Mouse (Mus musculus) gastrocnemius, adult 8-10 months (tissue): ENCODE measurements around the gene Rab34. TPM values are rescaled to one million over a fixed set of nuclear protein-coding genes. Genes with fewer than 3 reads are reported as not detected.

ENCODE experiments used
- DNase-seq, 2 experiments: peaks; one replicate each; pipeline ENCODE4 v3.0.0; 2022; ENCODE audit warnings: low spot score in 2 of 2
- total RNA-seq, 4 experiments: library from RNA; stranded (reverse); gene quantifications; 2 replicates each; pipeline ENCODE4 v1.2.4; 2022

The Rab34 gene
- total RNA-seq, 4 experiments from 2014 or later = 1.6 to 5.5 (median 3.4) TPM

DNA sequence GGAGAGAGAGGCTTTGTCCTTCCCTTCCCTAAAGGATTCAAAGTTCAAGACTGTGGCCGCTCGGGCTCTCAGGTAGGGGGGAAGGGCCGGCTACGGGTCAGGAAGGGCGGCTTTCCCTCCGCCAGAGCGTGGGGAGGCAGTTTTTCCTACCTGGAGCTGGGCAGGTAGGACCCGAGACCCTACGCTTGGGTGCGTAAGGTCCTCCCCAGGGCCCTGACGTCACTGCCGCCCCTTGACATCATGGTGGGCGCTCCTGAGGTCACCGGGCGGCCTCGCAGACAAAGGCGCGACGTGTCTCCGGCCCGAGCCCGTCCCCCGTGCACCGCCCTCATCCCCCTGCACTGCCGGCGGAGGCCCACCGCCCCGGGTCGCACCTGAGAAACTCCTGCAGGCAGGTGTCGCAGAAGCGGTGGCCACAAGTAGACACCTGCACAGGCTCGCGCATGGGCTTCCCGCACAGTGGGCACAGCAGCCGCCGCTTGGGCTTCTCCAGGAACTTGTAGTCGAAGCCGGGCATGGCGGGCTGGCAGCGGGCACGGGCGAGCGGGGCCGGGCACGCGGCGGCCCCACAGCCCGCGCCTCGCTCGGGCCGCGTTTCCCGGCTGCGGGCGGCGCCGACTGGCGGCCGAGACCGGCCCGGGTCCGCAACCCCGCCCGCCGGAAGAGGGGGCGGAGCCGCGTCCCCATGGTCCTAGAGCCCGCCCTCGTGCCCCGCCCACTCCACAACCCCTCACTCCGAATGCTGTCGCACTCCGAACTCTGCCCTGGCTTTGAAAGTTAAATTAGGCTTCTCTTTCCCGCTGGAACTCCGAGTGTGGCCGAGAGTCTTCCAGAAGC lies 23.1 kb upstream of the Rab34 start, which contains the start of gene Traf4:
Traf4 (minus strand) TSS at position 666 of the 837 bp plus-strand sequence.
- peak; percentile 62 to 75 for DNase-seq

DNA sequence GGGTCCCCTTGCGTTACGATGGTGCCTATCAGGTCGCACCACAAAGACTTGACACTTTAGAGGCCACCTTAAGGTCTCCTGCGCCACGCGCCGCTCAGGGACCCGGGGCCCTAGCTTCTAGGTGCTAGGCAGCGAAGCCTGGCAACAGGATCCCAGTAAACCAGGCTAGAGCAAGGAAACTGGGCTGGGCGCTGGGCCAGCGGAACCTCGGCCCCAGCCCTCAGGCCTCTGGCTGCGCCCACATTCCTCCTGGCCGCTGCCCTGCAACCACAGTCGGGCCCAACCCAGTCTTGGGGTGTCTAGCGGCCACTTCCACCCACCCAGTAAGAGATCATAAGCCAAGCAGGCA lies 22.5 kb upstream of the Rab34 start:
- peak in 1 of 2 experiments; percentile 51 for DNase-seq

GRCm38 (mm10) chr11:78166161-78166560 lies 22.1 kb upstream of the Rab34 start:
- no peak for DNase-seq

DNA sequence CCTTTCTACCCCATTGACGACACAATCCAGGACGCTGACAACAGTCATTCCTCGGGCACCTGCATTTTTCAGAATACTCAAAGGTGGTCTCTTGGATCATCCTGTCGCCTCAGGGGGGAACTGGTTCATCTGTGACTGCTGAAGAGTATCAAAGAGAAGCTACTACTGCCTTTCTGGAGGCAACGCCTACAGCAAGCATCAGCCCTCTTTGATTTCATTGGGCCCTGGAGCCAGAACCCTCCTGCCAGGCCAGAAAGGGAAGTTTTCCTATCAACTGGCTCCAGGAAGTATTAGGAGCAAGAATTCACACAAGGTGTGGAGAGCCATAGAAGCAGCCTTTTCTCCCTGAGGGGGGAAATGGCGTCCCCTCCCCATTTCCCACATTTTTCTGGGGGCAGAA lies 21.6 kb upstream of the Rab34 start:
- DNase-seq = no peak

GRCm38 (mm10) chr11:78167257-78167959 lies 20.8 kb upstream of the Rab34 start:
- DNase-seq = no peak

GRCm38 (mm10) chr11:78168541-78169468 lies 19.4 kb upstream of the Rab34 start:
- no peak for DNase-seq

DNA sequence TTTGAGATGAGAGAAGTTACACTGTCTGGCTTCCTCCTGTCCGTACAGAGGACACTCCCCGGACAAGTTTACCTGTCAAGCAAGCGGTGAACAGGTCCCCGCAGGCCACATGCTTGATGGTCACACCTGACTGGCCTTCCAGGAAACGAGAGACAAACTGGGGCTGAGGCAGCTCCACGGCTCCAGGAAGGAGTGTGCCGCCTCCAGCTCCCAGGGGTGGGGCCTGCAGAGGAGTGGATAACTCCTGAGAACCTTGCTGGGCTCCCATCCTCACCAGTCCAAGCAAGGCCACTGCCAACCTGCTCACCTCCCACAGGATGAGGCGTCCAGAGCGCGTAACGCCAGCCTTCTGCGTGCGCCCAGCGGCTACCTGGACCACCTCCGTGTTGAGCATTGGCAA lies 17.9 kb upstream of the Rab34 start:
- DNase-seq = no peak

GRCm38 (mm10) chr11:78171328-78171727 lies 16.9 kb upstream of the Rab34 start:
- DNase-seq = no peak

- no peak for DNase-seq
Observed at GRCm38 (mm10) chr11:78172034-78172747, 16.0 kb upstream of the Rab34 start.

GRCm38 (mm10) chr11:78172748-78173383 lies 15.4 kb upstream of the Rab34 start:
- DNase-seq = no peak

GRCm38 (mm10) chr11:78174506-78174905 lies 13.7 kb upstream of the Rab34 start:
- no peak for DNase-seq

- no peak for DNase-seq
Observed at GRCm38 (mm10) chr11:78175771-78176401, 12.3 kb upstream of the Rab34 start.

DNA sequence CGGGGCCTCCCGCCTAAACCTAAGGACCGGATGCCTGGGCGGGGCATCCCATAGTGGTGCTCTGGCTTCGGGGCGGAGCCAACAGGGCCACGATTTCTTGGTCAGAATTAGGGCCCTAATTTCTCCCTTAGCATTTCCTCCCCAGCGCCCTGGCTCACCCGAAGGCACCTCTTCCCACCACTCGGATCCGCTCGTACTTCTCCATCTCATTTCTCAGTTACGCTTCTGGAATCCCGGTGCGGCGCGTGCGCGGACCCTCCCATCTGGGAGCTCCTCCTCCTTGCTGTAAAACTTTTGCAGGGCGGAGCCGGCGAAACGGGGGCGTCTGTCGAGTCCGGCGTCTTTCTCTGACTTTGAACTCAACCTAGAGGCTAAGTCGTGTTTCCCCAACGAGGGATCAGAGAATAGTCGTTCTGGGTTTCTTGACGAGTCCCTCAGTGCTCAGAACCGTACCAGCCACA lies 11.8 kb upstream of the Rab34 start, which contains the start of the genes Nek8 and Tlcd1:
Nek8 (minus strand) TSS at position 274 of the 461 bp plus-strand sequence.
Tlcd1 (plus strand) TSS at position 310 of the 461 bp plus-strand sequence.
- peak; percentile 85 to 88 for DNase-seq

- DNase-seq = no peak
Observed at GRCm38 (mm10) chr11:78176905-78177331, 11.3 kb upstream of the Rab34 start.

DNA sequence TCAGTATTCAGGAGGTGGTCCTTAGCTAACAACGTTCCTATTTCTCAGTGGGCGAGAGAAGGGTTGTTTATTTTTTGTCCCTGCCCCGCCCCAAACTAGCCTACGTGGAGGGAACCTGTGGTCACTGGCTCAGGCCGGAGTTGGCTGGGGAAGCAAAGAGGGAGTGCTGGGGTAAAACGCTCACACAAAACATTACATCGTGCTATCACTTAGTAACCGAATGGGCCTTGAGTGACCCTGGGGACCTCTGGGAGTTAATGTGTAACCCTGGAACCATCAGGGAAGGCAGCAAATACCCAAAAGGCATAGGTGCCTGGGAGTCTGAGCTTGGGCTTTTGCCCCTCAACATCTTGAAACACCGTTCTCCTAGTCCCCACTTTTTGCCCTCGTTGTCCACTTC lies 10.8 kb upstream of the Rab34 start:
- no peak for DNase-seq

GRCm38 (mm10) chr11:78177903-78178858 lies 10.0 kb upstream of the Rab34 start:
- DNase-seq = peak; percentile 92 to 93

DNA sequence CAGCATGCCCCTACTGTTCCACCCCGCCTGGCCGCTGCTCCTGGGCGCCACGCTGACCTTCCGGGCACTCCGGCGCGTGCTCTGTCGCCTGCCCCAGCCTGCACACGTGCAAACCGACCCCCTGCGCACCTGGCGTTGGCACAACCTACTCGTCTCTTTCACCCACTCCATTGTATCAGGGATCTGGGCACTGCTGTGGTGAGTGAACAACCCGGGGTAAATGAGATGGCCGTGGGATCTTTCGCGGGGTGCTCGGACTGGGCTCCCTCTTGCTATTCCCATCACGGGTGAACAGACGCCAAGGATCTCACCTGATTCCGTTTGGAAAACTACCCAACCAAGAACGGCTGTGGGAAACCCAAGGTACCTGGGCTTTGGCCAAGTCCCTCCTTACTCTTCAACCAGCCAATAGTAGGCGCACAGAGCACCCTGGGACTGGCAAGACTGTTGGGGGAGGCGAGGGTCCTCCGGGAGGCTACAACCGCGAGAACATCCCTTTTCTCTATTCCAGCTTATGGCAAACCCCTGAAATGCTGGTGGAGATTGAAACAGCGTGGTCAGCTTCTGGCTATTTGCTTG lies 9.3 kb upstream of the Rab34 start:
- no peak for DNase-seq

GRCm38 (mm10) chr11:78179438-78179999 lies 8.7 kb upstream of the Rab34 start:
- DNase-seq = no peak
